Mouse (Mus musculus): ENCODE measurements around the gene Sec16a.

DNA sequence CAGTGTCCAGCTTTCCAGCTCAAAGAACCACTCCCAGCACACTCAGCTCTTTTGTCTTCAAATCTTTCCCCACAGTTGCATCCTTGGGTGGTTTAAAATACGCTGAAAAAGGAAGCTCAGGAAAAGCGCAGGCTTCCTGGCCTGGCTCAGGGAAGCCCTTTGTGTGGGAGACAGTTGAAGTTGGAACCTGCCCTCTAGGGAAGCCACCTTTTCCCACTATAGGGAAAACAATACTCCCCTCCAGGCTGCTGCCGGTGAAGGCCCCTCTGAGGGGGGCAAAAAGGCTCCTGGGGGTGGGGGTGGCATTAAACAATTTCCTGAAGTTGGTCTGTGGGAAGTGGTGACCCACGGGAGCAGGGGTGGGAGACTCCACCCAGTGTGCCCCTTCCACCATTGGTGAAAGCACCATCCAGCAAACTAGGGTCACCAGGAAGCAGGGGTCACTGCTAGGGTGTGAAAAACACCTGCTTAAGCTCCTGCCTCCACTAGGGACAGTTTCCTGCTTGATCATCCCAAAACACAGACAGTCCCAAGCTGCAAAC lies 45.8 kb upstream of the Sec16a start:
- TF ChIP-seq CTCF (IDR thresholded peaks at IDR 0.05; ENCODE audit: borderline replicate concordance, extremely low read depth, insufficient read depth, insufficient read length) (no peak), POLR2A (IDR thresholded peaks at IDR 0.05; ENCODE audit: borderline replicate concordance, extremely low read depth, insufficient read depth, insufficient read length, poor library complexity, severe bottlenecking) (no peak)

Data from brain, embryonic 14.5 days (tissue).